Mouse (Mus musculus): ENCODE data around the gene Alpi. TPM values are rescaled to one million over a fixed set of nuclear protein-coding genes. Genes with fewer than 3 reads are reported as not detected.

The Alpi gene
- polyA plus RNA-seq, 1 experiment from 2014 or later: 2.4 TPM

DNA sequence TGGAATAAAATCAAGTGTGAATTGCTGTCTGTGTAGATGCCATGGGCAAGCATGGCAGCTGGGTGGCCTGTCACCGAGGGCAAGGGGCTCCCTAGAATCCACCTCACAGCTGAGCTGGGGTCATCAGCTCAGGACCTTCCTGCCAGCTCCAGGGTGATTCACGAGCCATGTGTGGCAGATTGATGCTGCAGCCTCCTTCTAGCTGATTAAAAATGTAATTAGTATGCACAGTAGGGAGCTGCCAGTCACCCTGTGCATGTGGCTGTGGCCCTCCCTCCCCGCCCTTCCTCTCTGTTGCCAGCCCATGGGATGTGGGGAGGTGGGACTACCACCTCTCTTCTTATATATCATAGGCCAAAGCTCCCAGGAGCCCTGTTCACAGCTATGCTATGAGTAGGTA is 51.3 kb downstream of the Alpi start:
- H3K4me3 ChIP-seq (ENCODE audit: low read depth, low read length): no peak overlapping the region
- no peaks in the 10 kb centered on the region for H3K27me3 ChIP-seq (ENCODE audit: control insufficient read depth, insufficient read depth, low read depth, low read length)
- H3K9me3 ChIP-seq (replicated peaks; ENCODE audit: control insufficient read depth, low read length): no peaks in the 10 kb centered on the region
- H3K4me2 ChIP-seq (ENCODE audit: low read depth, low read length): no peak overlapping the region
- ATAC-seq (ENCODE audit: low read depth): no peak
- H3K36me3 ChIP-seq (ENCODE audit: control insufficient read depth, insufficient read depth): no peaks in the 10 kb centered on the region
- no peak overlapping the region for H3K27ac ChIP-seq (ENCODE audit: low read length)
- no peak overlapping the region for H3K9ac ChIP-seq (ENCODE audit: low read depth, low read length)
- WGBS (ENCODE audit: insufficient replicate concordance): 63% methylated on average over 3 of the region's 3 CpGs
- H3K4me1 ChIP-seq (ENCODE audit: control insufficient read depth, low read depth, low read length): no peaks in the 10 kb centered on the region

Other genes starting within 250 kb of the Alpi start
- gene Alppl2, start 11.7 kb downstream of the Alpi start, polyA plus RNA-seq (2015; fragmentation: Nextera tagmentation; extraction: Ambion mirVana): not detected in 2 replicates
- gene Akp3, start 23.4 kb upstream of the Alpi start, polyA plus RNA-seq (2015; fragmentation: Nextera tagmentation; extraction: Ambion mirVana): not detected in 2 replicates
- 0.04 TPM in 1 of 2 replicates, not detected in the other for gene Ecel1, start 54.9 kb upstream of the Alpi start, polyA plus RNA-seq (2015; fragmentation: Nextera tagmentation; extraction: Ambion mirVana)
- gene Prss56, start 81.7 kb upstream of the Alpi start, polyA plus RNA-seq (2015; fragmentation: Nextera tagmentation; extraction: Ambion mirVana): not detected in 2 replicates
- 0.07 and 0.39 TPM in 2 replicates for gene Chrnd, start 89.0 kb upstream of the Alpi start, polyA plus RNA-seq (2015; fragmentation: Nextera tagmentation; extraction: Ambion mirVana)
- 0.18 and 0.99 TPM in 2 replicates for gene Chrng, start 103.1 kb upstream of the Alpi start, polyA plus RNA-seq (2015; fragmentation: Nextera tagmentation; extraction: Ambion mirVana)
- 64.2 and 68.8 TPM in 2 replicates for gene Eif4e2, start 112.3 kb upstream of the Alpi start, polyA plus RNA-seq (2015; fragmentation: Nextera tagmentation; extraction: Ambion mirVana)
- gene Efhd1, start 162.8 kb upstream of the Alpi start, polyA plus RNA-seq (2015; fragmentation: Nextera tagmentation; extraction: Ambion mirVana): 0.09 and 0.19 TPM in 2 replicates
- 17.3 and 17.9 TPM in 2 replicates for gene Gigyf2, start 225.4 kb upstream of the Alpi start, polyA plus RNA-seq (2015; fragmentation: Nextera tagmentation; extraction: Ambion mirVana)

All from liver, embryonic 16.5 days (tissue).